Mouse (Mus musculus) testis, adult 2 months (tissue): ENCODE data around the gene Cracr2b. TPM values are rescaled to one million over a fixed set of nuclear protein-coding genes. Genes with fewer than 3 reads are reported as not detected.

ENCODE experiments used
- H3K27ac ChIP-seq: fragments of 200-500 bp; 2 replicates; pipeline ENCODE4 v1.5.1; 2012; ENCODE audit warnings: low read depth, low read length; ENCODE audit not compliant: control insufficient read depth, insufficient read depth
- H3K27me3 ChIP-seq: fragments of 200-500 bp; 2 replicates; pipeline ENCODE4 v1.6.1; 2012; ENCODE audit warnings: mild to moderate bottlenecking, low read length, moderate library complexity; ENCODE audit not compliant: control insufficient read depth, insufficient read depth
- H3K36me3 ChIP-seq: fragments of 200-500 bp; 2 replicates; pipeline ENCODE4 v1.6.1; 2012; ENCODE audit warnings: mild to moderate bottlenecking, low read length; ENCODE audit not compliant: control insufficient read depth, insufficient read depth
- H3K4me1 ChIP-seq: fragments of 200-500 bp; 2 replicates; pipeline ENCODE4 v1.6.1; 2012; ENCODE audit warnings: low read length; ENCODE audit not compliant: control insufficient read depth, insufficient read depth
- H3K4me3 ChIP-seq: fragments of 200-500 bp; 2 replicates; pipeline ENCODE4 v1.5.1; 2012; ENCODE audit warnings: low read depth, mild to moderate bottlenecking, low read length, moderate library complexity, mixed read lengths; ENCODE audit not compliant: control insufficient read depth
- CTCF ChIP-seq: fragments of 200-500 bp; IDR thresholded peaks from 2 replicates; pipeline ENCODE4 v1.5.1; 2012; ENCODE audit warnings: low read depth, mild to moderate bottlenecking, inconsistent platforms, low read length, moderate library complexity; ENCODE audit not compliant: control insufficient read depth, insufficient read depth, insufficient replicate concordance
- POLR2A ChIP-seq: fragments of 200-500 bp; IDR thresholded peaks from 2 replicates; pipeline ENCODE4 v1.6.1; 2012; ENCODE audit warnings: low read depth, mild to moderate bottlenecking, inconsistent platforms, low read length, moderate library complexity; ENCODE audit not compliant: control insufficient read depth
- polyA plus RNA-seq: library from polyadenylated mRNA; depleted of rRNA; stranded (reverse); fragments of >200 nt; gene quantifications from 2 replicates; pipeline ENCODE4 v1.2.3, GENCODE M21; 2012

The Cracr2b gene
- polyA plus RNA-seq, 1 experiment = 2.1 TPM

DNA sequence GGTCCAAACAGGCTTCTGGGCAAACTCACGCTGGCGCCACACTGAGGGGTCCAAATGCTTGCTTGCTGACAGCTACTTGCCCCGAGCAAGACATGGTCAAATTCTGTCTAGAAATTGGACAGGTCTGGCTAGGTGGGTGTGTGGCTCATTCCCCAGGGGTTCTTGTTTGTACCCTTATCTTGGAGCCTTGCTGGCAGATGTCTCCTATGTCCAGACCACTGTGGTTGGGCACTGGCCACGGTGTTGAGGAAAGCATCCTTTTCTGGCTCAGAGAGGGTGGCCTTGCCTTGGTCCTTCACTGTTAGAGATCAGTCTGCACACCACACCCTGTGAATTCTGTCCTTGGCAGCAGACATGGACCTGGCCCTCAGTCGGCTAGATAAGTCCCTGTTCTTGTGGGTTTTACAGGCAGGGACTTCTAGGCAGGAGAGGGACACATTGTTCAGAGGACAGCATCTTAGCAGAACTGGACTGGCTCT, 17.4 kb downstream of the Cracr2b start:
- Histone ChIP-seq H3K36me3 (no peaks in the 10 kb centered on the region), H3K4me1 (peaks cover 39% of the 10 kb centered on the region), H3K27ac (peak overlapping the region; percentile 86), H3K4me3 (no peak overlapping the region), H3K27me3 (no peaks in the 10 kb centered on the region)
- TF ChIP-seq CTCF = no peak
- TF ChIP-seq POLR2A = no peak

DNA sequence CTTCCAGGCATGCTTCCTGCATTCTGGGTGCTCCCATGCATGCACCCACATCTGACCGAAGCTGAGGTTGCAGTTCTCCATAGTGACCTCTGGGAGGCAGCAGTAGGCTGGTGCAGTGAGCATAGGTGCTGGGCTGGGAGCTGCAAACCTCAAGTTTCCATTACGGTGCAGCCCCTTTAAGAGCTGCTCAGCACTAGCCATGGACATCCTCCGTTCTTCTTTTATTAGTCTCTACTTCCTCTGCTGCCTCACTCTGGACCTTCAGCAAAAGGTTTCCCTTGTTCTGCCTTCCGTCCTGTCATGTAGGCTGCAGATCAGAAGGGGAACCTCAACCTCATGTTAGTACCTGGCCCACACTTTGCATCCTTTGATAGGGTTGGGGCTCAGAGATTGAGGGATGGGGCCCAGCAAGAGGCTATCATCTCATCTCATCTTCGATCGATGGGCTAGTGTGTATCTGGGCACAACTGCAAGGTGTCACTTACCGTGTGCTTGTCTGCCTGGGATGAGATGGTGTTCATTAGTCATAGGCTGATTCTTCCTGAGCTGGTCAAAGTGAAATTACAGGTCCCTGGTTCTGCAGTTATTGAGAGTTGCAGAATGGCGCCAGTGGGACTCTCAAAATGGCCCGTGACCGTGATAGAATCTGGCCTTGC, 20.1 kb downstream of the Cracr2b start:
- H3K4me1 ChIP-seq = peaks cover 27% of the 10 kb centered on the region
- no peak overlapping the region for H3K4me3 ChIP-seq
- no peaks in the 10 kb centered on the region for H3K27me3 ChIP-seq
- no peak overlapping the region for H3K27ac ChIP-seq
- TF ChIP-seq POLR2A = no peak
- peak; percentile 91; the same call in 1 of the 2 replicates for TF ChIP-seq CTCF
- H3K36me3 ChIP-seq = no peaks in the 10 kb centered on the region

DNA sequence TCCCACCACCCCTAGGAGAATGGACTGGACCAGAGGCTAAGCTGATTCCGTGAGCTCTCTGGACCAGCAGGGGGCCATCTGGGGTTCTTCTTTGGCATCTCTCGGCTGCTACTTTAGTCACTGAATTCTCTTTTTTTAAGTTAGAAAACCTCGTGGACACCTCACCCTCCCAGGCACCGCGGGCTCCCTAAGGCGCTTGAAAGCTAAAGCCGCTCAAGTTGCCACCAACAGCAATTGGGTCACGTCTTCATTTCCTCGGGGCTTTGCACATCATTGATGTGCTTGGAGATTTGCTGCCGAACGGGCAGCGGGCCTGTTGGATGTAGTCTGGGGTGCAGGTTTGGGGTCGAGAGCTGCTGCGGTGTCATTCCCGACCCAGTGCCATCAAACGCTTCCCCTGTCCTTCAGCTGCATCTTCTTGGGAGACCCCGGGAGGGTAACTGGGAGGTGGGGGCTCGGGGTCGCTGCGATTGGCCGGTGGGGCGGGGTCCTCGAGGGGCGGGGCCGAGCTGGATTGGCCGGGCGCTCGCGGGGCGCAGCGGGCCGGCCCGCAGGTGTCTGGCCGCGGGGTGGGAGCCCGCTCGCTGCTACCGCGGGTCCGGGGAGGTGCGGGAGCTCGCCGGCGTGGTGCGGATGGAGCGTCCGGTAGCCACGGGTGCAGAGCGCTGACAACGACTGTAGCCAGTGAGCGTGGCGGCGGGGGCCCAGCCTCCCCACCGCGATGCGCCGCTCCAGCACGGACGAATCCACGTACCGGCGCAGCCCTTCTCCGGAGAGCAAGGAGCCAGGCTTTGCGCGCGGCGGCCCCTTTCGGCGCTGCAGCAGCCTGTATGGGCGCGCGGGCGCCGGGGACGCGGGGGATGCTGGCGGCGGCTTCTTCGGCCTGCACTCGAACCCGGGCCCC, 20.9 kb downstream of the Cracr2b start:
- peak overlapping the region; percentile 62 for H3K4me3 ChIP-seq
- H3K27me3 ChIP-seq = no peaks in the 10 kb centered on the region
- H3K27ac ChIP-seq = no peak overlapping the region
- TF ChIP-seq CTCF = peak; percentile 22; the same call in 1 of the 2 replicates
- TF ChIP-seq POLR2A = 0 out of 2 replicates have a peak, but pooled peaks have one; percentile 15
- no peaks in the 10 kb centered on the region for H3K36me3 ChIP-seq
- peaks cover 20% of the 10 kb centered on the region for H3K4me1 ChIP-seq

DNA sequence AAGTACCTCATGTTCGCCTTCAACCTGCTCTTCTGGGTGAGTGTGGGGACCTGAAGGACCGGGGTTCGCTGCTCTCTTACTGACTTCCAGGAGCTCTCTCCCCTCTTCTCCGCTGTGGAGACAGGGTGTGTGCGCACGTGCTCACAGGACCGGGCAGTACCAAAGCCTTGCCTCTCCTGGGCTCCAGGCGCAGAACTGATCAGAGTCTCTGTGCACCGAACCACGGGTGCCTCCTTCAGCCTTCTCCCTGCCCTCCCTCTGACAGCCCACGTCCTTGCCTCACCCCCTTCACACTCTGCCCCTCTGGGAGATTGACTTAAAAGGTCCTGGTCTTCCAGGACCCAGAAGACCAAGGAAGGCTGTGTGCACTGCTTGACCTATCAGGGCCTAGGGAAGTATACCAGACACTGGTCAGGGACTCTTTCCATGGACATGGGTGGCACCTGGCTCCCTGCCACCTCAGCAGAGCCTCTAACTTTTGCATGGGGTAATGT, 21.7 kb downstream of the Cracr2b start:
- H3K4me1 ChIP-seq = peaks cover 16% of the 10 kb centered on the region
- peak overlapping the region; percentile 62 for H3K4me3 ChIP-seq
- H3K27me3 ChIP-seq = no peaks in the 10 kb centered on the region
- H3K27ac ChIP-seq = no peak overlapping the region
- no peaks in the 10 kb centered on the region for H3K36me3 ChIP-seq
- TF ChIP-seq CTCF (no peak), POLR2A (no peak)

DNA sequence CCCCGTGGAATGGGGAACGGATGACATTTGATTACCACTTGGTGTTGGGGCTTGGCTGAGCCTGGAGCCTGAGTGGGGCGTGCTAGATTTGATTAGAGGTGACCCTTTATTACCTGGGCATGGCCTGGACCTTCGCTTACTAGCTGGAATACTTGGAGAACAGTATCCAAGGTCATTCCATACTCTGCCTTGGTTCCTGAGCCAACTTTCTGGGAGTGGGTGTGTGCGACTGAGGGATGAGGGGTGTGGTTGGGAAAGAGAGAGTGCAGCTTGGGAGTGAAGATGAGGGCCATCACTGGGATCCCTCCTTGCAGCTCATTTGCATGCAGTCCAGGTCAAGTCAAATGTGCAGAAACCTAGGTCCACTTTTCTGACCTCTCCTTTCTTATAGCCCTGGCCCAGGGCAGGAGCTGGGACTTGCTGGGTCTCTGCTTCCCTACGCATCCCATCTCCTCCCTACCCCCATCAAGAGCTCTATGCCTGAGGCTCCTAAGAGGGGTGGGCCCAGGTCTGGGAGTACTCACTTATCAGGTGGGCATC, 22.3 kb downstream of the Cracr2b start:
- Histone ChIP-seq H3K27ac (no peak overlapping the region), H3K4me3 (no peak overlapping the region), H3K4me1 (peaks cover 16% of the 10 kb centered on the region), H3K36me3 (no peaks in the 10 kb centered on the region), H3K27me3 (no peaks in the 10 kb centered on the region)
- TF ChIP-seq CTCF (no peak), POLR2A (no peak)

DNA sequence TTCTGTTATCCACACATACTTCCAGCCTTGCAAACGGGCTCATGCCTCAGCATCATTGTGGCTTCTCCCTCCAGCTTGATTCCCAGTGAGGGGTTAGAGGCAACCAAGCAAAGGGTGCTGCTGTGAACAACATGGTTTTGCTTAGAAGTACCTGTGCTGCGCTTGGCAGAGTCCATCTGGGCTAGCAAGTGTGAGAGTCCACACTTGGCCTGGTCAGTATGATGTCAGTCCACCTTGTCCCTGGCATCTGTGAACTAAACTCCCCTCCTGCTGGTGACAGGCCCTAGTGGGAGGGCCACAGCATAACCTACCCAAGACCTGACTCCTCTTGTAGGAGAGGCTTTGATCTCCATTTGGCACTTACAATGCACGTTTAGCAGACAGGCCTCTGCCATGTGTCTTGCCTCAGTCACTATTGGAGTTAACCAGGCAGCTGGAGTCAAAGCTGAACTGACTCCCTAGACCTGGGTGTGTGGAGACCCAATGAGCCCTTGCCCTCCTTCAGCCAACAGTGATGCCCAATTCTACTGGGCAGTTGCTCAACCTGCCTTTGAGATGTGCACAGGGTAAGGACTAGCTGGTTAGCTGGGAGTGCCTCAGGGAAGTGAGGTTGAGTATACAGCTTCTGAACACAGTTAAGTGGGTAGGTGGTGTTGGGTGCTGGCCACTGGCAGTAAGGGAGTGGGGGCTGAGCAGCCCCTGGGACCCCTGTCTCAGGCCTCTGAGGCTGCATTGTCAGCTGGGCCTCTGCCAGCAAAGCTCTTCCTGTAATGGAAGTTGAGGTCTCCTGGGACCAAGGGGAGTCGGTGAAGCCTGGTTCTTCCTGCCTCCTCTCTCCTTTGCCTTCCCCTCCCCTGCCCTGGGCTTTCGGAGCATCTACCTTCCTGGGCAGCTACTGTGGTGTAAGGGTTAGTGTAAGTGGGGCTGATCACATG, 23.6 kb downstream of the Cracr2b start:
- Histone ChIP-seq H3K27me3 (no peaks in the 10 kb centered on the region), H3K4me3 (no peak overlapping the region), H3K27ac (no peak overlapping the region), H3K36me3 (no peaks in the 10 kb centered on the region), H3K4me1 (peaks cover 16% of the 10 kb centered on the region)
- no peak for TF ChIP-seq POLR2A
- TF ChIP-seq CTCF = no peak
